Mouse (Mus musculus) urinary bladder, postnatal 14 days (tissue): ENCODE results near the gene Rhd.

Source experiments
- DNase-seq: peaks from one replicate; pipeline ENCODE4 v3.0.0; 2021; ENCODE audit warnings: low spot score

The Rhd gene

DNA sequence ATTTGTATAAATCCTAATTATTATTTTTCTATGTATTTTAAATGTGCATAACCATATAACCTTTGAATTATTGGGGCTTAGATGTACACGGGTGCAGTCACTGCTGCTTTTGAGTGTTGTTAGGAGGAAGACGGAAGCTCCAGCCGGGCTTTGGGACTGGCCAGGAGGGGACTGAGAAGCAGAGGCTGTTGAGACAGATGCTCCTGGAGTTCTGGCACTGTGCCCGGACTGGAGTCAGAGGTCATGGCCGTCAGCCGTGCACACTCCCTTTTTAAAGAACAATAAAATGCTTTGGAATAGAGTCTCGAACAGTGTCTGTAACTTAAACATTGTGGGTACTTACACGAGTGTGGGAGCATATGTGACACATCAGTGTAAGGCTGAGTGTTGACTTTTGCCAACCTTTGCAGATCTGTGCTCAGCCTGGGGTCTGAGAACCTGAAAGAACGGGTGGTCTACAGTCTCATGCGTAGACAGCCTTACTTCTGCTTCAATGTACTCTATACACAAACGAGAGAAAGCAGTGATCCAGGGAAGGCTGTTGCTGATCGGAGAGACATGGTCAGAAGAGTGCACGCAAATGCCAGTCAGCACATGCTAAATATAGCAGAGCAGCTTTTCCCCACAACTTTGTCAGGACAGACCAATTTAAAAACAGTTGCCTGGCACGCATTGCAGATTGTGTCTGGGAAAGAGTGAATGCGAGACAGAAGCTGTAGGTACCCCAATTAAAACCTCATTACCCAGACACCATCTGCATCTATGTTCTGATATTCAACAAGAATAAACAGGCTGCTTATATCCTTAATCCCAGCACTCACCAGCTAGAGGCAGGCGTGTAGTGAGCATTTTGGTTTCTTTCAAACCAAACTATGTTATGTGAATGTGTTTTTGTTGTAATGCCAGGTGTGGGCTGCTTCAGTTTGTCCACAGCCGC lies 73.2 kb downstream of the Rhd start:
- no peak for DNase-seq

DNA sequence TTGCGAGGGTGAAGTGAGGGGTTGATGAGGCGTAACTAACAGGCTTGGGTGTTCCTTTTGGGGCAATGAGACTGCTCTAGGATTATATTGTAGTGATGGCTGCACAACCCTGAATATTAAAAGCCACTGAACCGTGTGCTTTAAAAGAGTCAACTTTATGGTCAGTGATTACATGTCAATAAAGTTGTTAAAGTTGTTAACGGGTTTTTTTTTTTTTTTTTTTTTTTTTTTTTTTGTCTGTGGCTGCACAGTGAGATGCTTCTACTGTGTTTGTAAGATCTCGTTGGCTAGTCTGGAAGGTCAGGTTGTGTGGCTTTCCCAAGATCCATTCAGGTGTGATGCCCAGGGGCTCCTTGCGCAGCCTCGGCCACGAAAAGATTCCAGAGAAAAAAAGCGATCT lies 75.6 kb downstream of the Rhd start:
- no peak for DNase-seq

GRCm38 (mm10) chr4:134943758-134944538 lies 79.6 kb downstream of the Rhd start:
- DNase-seq = no peak
